Mouse (Mus musculus) bone marrow, adult 2 months (tissue): ENCODE results near the gene Hoxd13.

Experiments
- CTCF ChIP-seq: fragments of 200-500 bp; IDR thresholded peaks from 2 replicates; pipeline ENCODE4 v1.5.1; 2011; ENCODE audit warnings: low read length, control low read depth; ENCODE audit not compliant: control insufficient read depth, insufficient read depth
- POLR2A ChIP-seq: fragments of 200-500 bp; IDR thresholded peaks from 2 replicates; pipeline ENCODE4 v1.6.1; 2011; ENCODE audit warnings: low read depth, mild to moderate bottlenecking, control low read depth, low read length, borderline replicate concordance; ENCODE audit not compliant: control insufficient read depth

- TF ChIP-seq POLR2A (no peak), CTCF (no peak)
These were observed 28.6 kb downstream of the Hoxd13 start for GRCm38 (mm10) chr2:74696442-74697335.
